Mouse (Mus musculus): ENCODE data around the gene E130309D02Rik. TPM values are rescaled to one million over a fixed set of nuclear protein-coding genes. Genes with fewer than 3 reads are reported as not detected.

E130309D02Rik gene
- polyA plus RNA-seq, 1 experiment from 2014 or later: 39.9 TPM

- H3K27me3 ChIP-seq (ENCODE audit: control insufficient read depth, insufficient read depth, low read length): no peaks in the 10 kb centered on the region
- H3K36me3 ChIP-seq (ENCODE audit: control insufficient read depth, insufficient read depth, low read length): peaks cover 62% of the 10 kb centered on the region
- H3K27ac ChIP-seq (ENCODE audit: low read depth, low read length): no peak overlapping the region
- no peak overlapping the region for H3K4me2 ChIP-seq (replicated peaks; ENCODE audit: low read depth, low read length)
- peaks cover 15% of the 10 kb centered on the region for H3K4me1 ChIP-seq (ENCODE audit: control insufficient read depth, insufficient read depth, low read length)
- H3K9me3 ChIP-seq (ENCODE audit: control insufficient read depth, low read length): no peaks in the 10 kb centered on the region
- ATAC-seq (ENCODE audit: low FRiP score, low TSS enrichment): no peak
- 91% methylated on average over 5 of the region's 5 CpGs for WGBS
- no peak overlapping the region for H3K9ac ChIP-seq (ENCODE audit: low read depth, low read length)
- H3K4me3 ChIP-seq (ENCODE audit: low read length): no peak overlapping the region
Observed at GRCm38 (mm10) chr5:143316605-143317287, 1.6 kb upstream of the E130309D02Rik start.

GRCm38 (mm10) chr5:143315514-143315888 is 341 bp upstream of the E130309D02Rik start:
- no peak; the same call in 1 of the 2 replicates for ATAC-seq (ENCODE audit: low FRiP score, low TSS enrichment)
- WGBS: 12% methylated on average over 8 of the region's 8 CpGs

GRCm38 (mm10) chr5:143314183-143314729 is 904 bp downstream of the E130309D02Rik start:
- peak overlapping the region; percentile 88 for H3K4me2 ChIP-seq (replicated peaks; ENCODE audit: low read depth, low read length)
- H3K4me3 ChIP-seq (ENCODE audit: low read length): peak overlapping the region; percentile 87
- no peaks in the 10 kb centered on the region for H3K9me3 ChIP-seq (ENCODE audit: control insufficient read depth, low read length)
- peak overlapping the region; percentile 97 for H3K9ac ChIP-seq (ENCODE audit: low read depth, low read length)
- 4% methylated on average over 16 of the region's 16 CpGs for WGBS
- H3K4me1 ChIP-seq (ENCODE audit: control insufficient read depth, insufficient read depth, low read length): peaks cover 15% of the 10 kb centered on the region
- no peaks in the 10 kb centered on the region for H3K27me3 ChIP-seq (ENCODE audit: control insufficient read depth, insufficient read depth, low read length)
- ATAC-seq (ENCODE audit: low FRiP score, low TSS enrichment): no peak
- H3K36me3 ChIP-seq (ENCODE audit: control insufficient read depth, insufficient read depth, low read length): peaks cover 65% of the 10 kb centered on the region
- H3K27ac ChIP-seq (ENCODE audit: low read depth, low read length): peak overlapping the region; percentile 90; the same call in 1 of the 2 replicates

More at GRCm38 (mm10) chr5:143315514-143315888, 341 bp upstream of the E130309D02Rik start:
- H3K9ac ChIP-seq (ENCODE audit: low read depth, low read length): peak overlapping the region; percentile 97
- no peak overlapping the region; the same call in 1 of the 2 replicates for H3K27ac ChIP-seq (ENCODE audit: low read depth, low read length)
- H3K36me3 ChIP-seq (ENCODE audit: control insufficient read depth, insufficient read depth, low read length): peaks cover 64% of the 10 kb centered on the region
- H3K27me3 ChIP-seq (ENCODE audit: control insufficient read depth, insufficient read depth, low read length): no peaks in the 10 kb centered on the region
- no peaks in the 10 kb centered on the region for H3K9me3 ChIP-seq (ENCODE audit: control insufficient read depth, low read length)
- H3K4me2 ChIP-seq (replicated peaks; ENCODE audit: low read depth, low read length): peak overlapping the region; percentile 88; the same call in 1 of the 2 replicates
- H3K4me1 ChIP-seq (ENCODE audit: control insufficient read depth, insufficient read depth, low read length): peaks cover 15% of the 10 kb centered on the region
- peak overlapping the region; percentile 87 for H3K4me3 ChIP-seq (ENCODE audit: low read length)

GRCm38 (mm10) chr5:143311886-143312285 is 3.3 kb downstream of the E130309D02Rik start:
- peaks cover 66% of the 10 kb centered on the region for H3K36me3 ChIP-seq (ENCODE audit: control insufficient read depth, insufficient read depth, low read length)
- peaks cover 15% of the 10 kb centered on the region for H3K4me1 ChIP-seq (ENCODE audit: control insufficient read depth, insufficient read depth, low read length)
- H3K27ac ChIP-seq (ENCODE audit: low read depth, low read length): no peak overlapping the region
- 67% methylated on average over 8 of the region's 8 CpGs for whole genome bisulfite sequencing
- H3K27me3 ChIP-seq (ENCODE audit: control insufficient read depth, insufficient read depth, low read length): no peaks in the 10 kb centered on the region
- no peak overlapping the region for H3K4me2 ChIP-seq (replicated peaks; ENCODE audit: low read depth, low read length)
- no peak overlapping the region for H3K9ac ChIP-seq (ENCODE audit: low read depth, low read length)
- no peak overlapping the region for H3K4me3 ChIP-seq (ENCODE audit: low read length)
- H3K9me3 ChIP-seq (ENCODE audit: control insufficient read depth, low read length): no peaks in the 10 kb centered on the region
- ATAC-seq (ENCODE audit: low FRiP score, low TSS enrichment): no peak

- Histone ChIP-seq H3K36me3 (ENCODE audit: control insufficient read depth, insufficient read depth, low read length) (peaks cover 78% of the 10 kb centered on the region), H3K9me3 (ENCODE audit: control insufficient read depth, low read length) (no peaks in the 10 kb centered on the region), H3K9ac (ENCODE audit: low read depth, low read length) (no peak overlapping the region), H3K4me3 (ENCODE audit: low read length) (no peak overlapping the region), H3K27me3 (ENCODE audit: control insufficient read depth, insufficient read depth, low read length) (no peaks in the 10 kb centered on the region), H3K27ac (ENCODE audit: low read depth, low read length) (no peak overlapping the region), H3K4me2 (replicated peaks; ENCODE audit: low read depth, low read length) (no peak overlapping the region), H3K4me1 (ENCODE audit: control insufficient read depth, insufficient read depth, low read length) (peaks cover 11% of the 10 kb centered on the region)
- WGBS: 95% methylated on average over 7 of the region's 7 CpGs
- ATAC-seq (ENCODE audit: low FRiP score, low TSS enrichment): no peak
Observed at GRCm38 (mm10) chr5:143309916-143310315, 5.2 kb downstream of the E130309D02Rik start.

GRCm38 (mm10) chr5:143308825-143309224 is 6.3 kb downstream of the E130309D02Rik start:
- Histone ChIP-seq H3K27me3 (ENCODE audit: control insufficient read depth, insufficient read depth, low read length) (no peaks in the 10 kb centered on the region), H3K4me1 (ENCODE audit: control insufficient read depth, insufficient read depth, low read length) (peaks cover 6% of the 10 kb centered on the region), H3K27ac (ENCODE audit: low read depth, low read length) (no peak overlapping the region), H3K9ac (ENCODE audit: low read depth, low read length) (no peak overlapping the region), H3K9me3 (ENCODE audit: control insufficient read depth, low read length) (no peaks in the 10 kb centered on the region), H3K4me2 (replicated peaks; ENCODE audit: low read depth, low read length) (no peak overlapping the region), H3K36me3 (ENCODE audit: control insufficient read depth, insufficient read depth, low read length) (peaks cover 82% of the 10 kb centered on the region), H3K4me3 (ENCODE audit: low read length) (no peak overlapping the region)
- 92% methylated on average over 5 of the region's 5 CpGs for WGBS
- no peak for ATAC-seq (ENCODE audit: low FRiP score, low TSS enrichment)

GRCm38 (mm10) chr5:143304251-143304650 is 10.9 kb downstream of the E130309D02Rik start:
- Histone ChIP-seq H3K9ac (ENCODE audit: low read depth, low read length) (no peak overlapping the region), H3K36me3 (ENCODE audit: control insufficient read depth, insufficient read depth, low read length) (peaks cover 82% of the 10 kb centered on the region), H3K4me3 (ENCODE audit: low read length) (no peak overlapping the region), H3K27me3 (ENCODE audit: control insufficient read depth, insufficient read depth, low read length) (no peaks in the 10 kb centered on the region), H3K4me2 (replicated peaks; ENCODE audit: low read depth, low read length) (no peak overlapping the region), H3K4me1 (ENCODE audit: control insufficient read depth, insufficient read depth, low read length) (no peaks in the 10 kb centered on the region), H3K9me3 (ENCODE audit: control insufficient read depth, low read length) (no peaks in the 10 kb centered on the region), H3K27ac (ENCODE audit: low read depth, low read length) (no peak overlapping the region)
- WGBS: 81% methylated on average over 7 of the region's 7 CpGs
- no peak for ATAC-seq (ENCODE audit: low FRiP score, low TSS enrichment)

- no peaks in the 10 kb centered on the region for H3K4me1 ChIP-seq (ENCODE audit: control insufficient read depth, insufficient read depth, low read length)
Observed at GRCm38 (mm10) chr5:143301296-143301695, 13.9 kb downstream of the E130309D02Rik start.

GRCm38 (mm10) chr5:143299686-143300085 is 15.5 kb downstream of the E130309D02Rik start:
- Histone ChIP-seq H3K9ac (ENCODE audit: low read depth, low read length) (no peak overlapping the region), H3K4me3 (ENCODE audit: low read length) (no peak overlapping the region)
- WGBS: 94% methylated on average over 4 of the region's 4 CpGs

More at GRCm38 (mm10) chr5:143301296-143301695, 13.9 kb downstream of the E130309D02Rik start:
- H3K27ac ChIP-seq (ENCODE audit: low read depth, low read length): no peak overlapping the region
- WGBS: 75% methylated on average over 8 of the region's 8 CpGs
- H3K27me3 ChIP-seq (ENCODE audit: control insufficient read depth, insufficient read depth, low read length): no peaks in the 10 kb centered on the region
- peaks cover 53% of the 10 kb centered on the region for H3K36me3 ChIP-seq (ENCODE audit: control insufficient read depth, insufficient read depth, low read length)
- H3K4me2 ChIP-seq (replicated peaks; ENCODE audit: low read depth, low read length): no peak overlapping the region
- no peak for ATAC-seq (ENCODE audit: low FRiP score, low TSS enrichment)
- H3K4me3 ChIP-seq (ENCODE audit: low read length): no peak overlapping the region
- H3K9ac ChIP-seq (ENCODE audit: low read depth, low read length): no peak overlapping the region
- H3K9me3 ChIP-seq (ENCODE audit: control insufficient read depth, low read length): no peaks in the 10 kb centered on the region

More at GRCm38 (mm10) chr5:143299686-143300085, 15.5 kb downstream of the E130309D02Rik start:
- H3K36me3 ChIP-seq (ENCODE audit: control insufficient read depth, insufficient read depth, low read length): peaks cover 37% of the 10 kb centered on the region
- H3K4me2 ChIP-seq (replicated peaks; ENCODE audit: low read depth, low read length): no peak overlapping the region
- no peak overlapping the region for H3K27ac ChIP-seq (ENCODE audit: low read depth, low read length)
- no peaks in the 10 kb centered on the region; the same call in 1 of the 2 replicates for H3K9me3 ChIP-seq (ENCODE audit: control insufficient read depth, low read length)
- no peaks in the 10 kb centered on the region for H3K27me3 ChIP-seq (ENCODE audit: control insufficient read depth, insufficient read depth, low read length)
- H3K4me1 ChIP-seq (ENCODE audit: control insufficient read depth, insufficient read depth, low read length): no peaks in the 10 kb centered on the region
- ATAC-seq (ENCODE audit: low FRiP score, low TSS enrichment): no peak

Data from kidney, embryonic 14.5 days (tissue).